Mouse (Mus musculus): Measurements from ENCODE around the gene Rpl13.
"Not testable (repeated sequence)": the region's sequence is repeated elsewhere in the genome, so short reads cannot be mapped to it uniquely, and the experiment has no call there.

Gene Rpl13

GRCm38 (mm10) chr8:123101735-123102685 lies at the start of gene Rpl13:
TSS of gene Rpl13 (plus strand) at chr8:123102350.
- DNase-seq (ENCODE audit: low read depth), result peak; percentile 98

- DNase-seq (ENCODE audit: low read depth), result no peak
Observed at GRCm38 (mm10) chr8:123062721-123063120, 39.4 kb upstream of the Rpl13 start, which contains the start of gene Spg7. TSS of gene Spg7 (plus strand) at chr8:123062942.

GRCm38 (mm10) chr8:123064072-123064471 lies 38.1 kb upstream of the Rpl13 start:
- no peak for DNase-seq (ENCODE audit: low read depth)

- DNase-seq (ENCODE audit: low read depth), result peak; percentile 62
Observed at GRCm38 (mm10) chr8:123064809-123065213, 37.3 kb upstream of the Rpl13 start.

- peak; percentile 99 for DNase-seq (ENCODE audit: low read depth)
Observed at GRCm38 (mm10) chr8:123065214-123066100, 36.7 kb upstream of the Rpl13 start.

GRCm38 (mm10) chr8:123066101-123066683 lies 36.0 kb upstream of the Rpl13 start:
- DNase-seq (ENCODE audit: low read depth), result peak; percentile 73

- peak; percentile 56 for DNase-seq (ENCODE audit: low read depth)
Observed at GRCm38 (mm10) chr8:123071176-123071575, 31.0 kb upstream of the Rpl13 start.

GRCm38 (mm10) chr8:123077213-123077612 lies 24.9 kb upstream of the Rpl13 start:
- DNase-seq (ENCODE audit: low read depth), result no peak

- no peak for DNase-seq (ENCODE audit: low read depth)
Observed at GRCm38 (mm10) chr8:123082993-123083392, 19.2 kb upstream of the Rpl13 start.

GRCm38 (mm10) chr8:123083610-123084009 lies 18.5 kb upstream of the Rpl13 start:
- no peak for DNase-seq (ENCODE audit: low read depth)

GRCm38 (mm10) chr8:123087289-123087688 lies 14.9 kb upstream of the Rpl13 start:
- DNase-seq (ENCODE audit: low read depth), result no peak

- DNase-seq (ENCODE audit: low read depth), result no peak
Observed at GRCm38 (mm10) chr8:123097216-123097615, 4.9 kb upstream of the Rpl13 start.

GRCm38 (mm10) chr8:123097786-123098584 lies 4.2 kb upstream of the Rpl13 start:
- no peak for DNase-seq (ENCODE audit: low read depth)

GRCm38 (mm10) chr8:123100288-123100687 lies 1.9 kb upstream of the Rpl13 start:
- DNase-seq (ENCODE audit: low read depth), result peak; percentile 92

- no peak for DNase-seq (ENCODE audit: low read depth)
Observed at GRCm38 (mm10) chr8:123101244-123101643, 906 bp upstream of the Rpl13 start.

- not testable (repeated sequence) for DNase-seq (ENCODE audit: low read depth)
Observed at GRCm38 (mm10) chr8:123102855-123103254, 705 bp downstream of the Rpl13 start.

GRCm38 (mm10) chr8:123103285-123103684 lies 1.1 kb downstream of the Rpl13 start:
- DNase-seq (ENCODE audit: low read depth), result peak; percentile 28

- DNase-seq (ENCODE audit: low read depth), result peak; percentile 49
Observed at GRCm38 (mm10) chr8:123104046-123104767, 2.1 kb downstream of the Rpl13 start.

- peak; percentile 85 for DNase-seq (ENCODE audit: low read depth)
Observed at GRCm38 (mm10) chr8:123105553-123106326, 3.6 kb downstream of the Rpl13 start.

- DNase-seq (ENCODE audit: low read depth), result peak; percentile 74
Observed at GRCm38 (mm10) chr8:123106531-123106930, 4.4 kb downstream of the Rpl13 start.
